Mouse (Mus musculus): Measurements from ENCODE around the gene Bpifb6.
A peak's percentile ranks its signal among the peaks of the same experiment; 100 is the strongest.

Gene Bpifb6

GRCm38 (mm10) chr2:153900088-153900487 lies at the start of gene Bpifb6:
Gene Bpifb6 (plus strand): TSS chr2:153900388.
- no peak for DNase-seq

GRCm38 (mm10) chr2:153851030-153851360 lies 49.2 kb upstream of the Bpifb6 start:
- DNase-seq, result peak; percentile 46

GRCm38 (mm10) chr2:153853544-153853943 lies 46.6 kb upstream of the Bpifb6 start:
- no peak for DNase-seq

GRCm38 (mm10) chr2:153859581-153859980 lies 40.6 kb upstream of the Bpifb6 start:
- no peak for DNase-seq

GRCm38 (mm10) chr2:153860315-153860714 lies 39.9 kb upstream of the Bpifb6 start:
- DNase-seq, result no peak

GRCm38 (mm10) chr2:153860715-153861114 lies 39.5 kb upstream of the Bpifb6 start:
- DNase-seq, result no peak

- no peak for DNase-seq
Measured at GRCm38 (mm10) chr2:153861960-153862359, 38.2 kb upstream of the Bpifb6 start.

GRCm38 (mm10) chr2:153870984-153871383 lies 29.2 kb upstream of the Bpifb6 start, which contains the start of gene Sun5:
Gene Sun5 (minus strand): TSS chr2:153871084.
- no peak for DNase-seq

- no peak for DNase-seq
Measured at GRCm38 (mm10) chr2:153874745-153875144, 25.4 kb upstream of the Bpifb6 start, which contains the start of gene Bpifb2. Gene Bpifb2 (plus strand): TSS chr2:153875045.

- no peak for DNase-seq
Measured at GRCm38 (mm10) chr2:153899111-153899510, 1.1 kb upstream of the Bpifb6 start.

GRCm38 (mm10) chr2:153902726-153903125 lies 2.5 kb downstream of the Bpifb6 start:
- DNase-seq, result no peak

- no peak for DNase-seq
Measured at GRCm38 (mm10) chr2:153906626-153907025, 6.4 kb downstream of the Bpifb6 start.

GRCm38 (mm10) chr2:153914151-153914550 lies 14.0 kb downstream of the Bpifb6 start:
- peak; percentile 43 for DNase-seq

- DNase-seq, result no peak
Measured at GRCm38 (mm10) chr2:153917930-153918329, 17.7 kb downstream of the Bpifb6 start, which contains the start of gene Bpifb3. Gene Bpifb3 (plus strand): TSS chr2:153918230.

GRCm38 (mm10) chr2:153921246-153921645 lies 21.1 kb downstream of the Bpifb6 start:
- peak; percentile 27 for DNase-seq

GRCm38 (mm10) chr2:153929871-153930413 lies 29.8 kb downstream of the Bpifb6 start:
- no peak for DNase-seq

- DNase-seq, result peak; percentile 31
Measured at GRCm38 (mm10) chr2:153931125-153931524, 30.9 kb downstream of the Bpifb6 start.

- DNase-seq, result no peak
Measured at GRCm38 (mm10) chr2:153933311-153933710, 33.1 kb downstream of the Bpifb6 start.

GRCm38 (mm10) chr2:153935348-153935747 lies 35.2 kb downstream of the Bpifb6 start:
- no peak for DNase-seq

- no peak for DNase-seq
Measured at GRCm38 (mm10) chr2:153937843-153938242, 37.7 kb downstream of the Bpifb6 start, which contains the start of gene Bpifb4. Gene Bpifb4 (plus strand): TSS chr2:153938212.

GRCm38 (mm10) chr2:153943537-153943936 lies 43.3 kb downstream of the Bpifb6 start:
- peak; percentile 42 for DNase-seq

GRCm38 (mm10) chr2:153944567-153944966 lies 44.4 kb downstream of the Bpifb6 start:
- no peak for DNase-seq

- peak; percentile 45 for DNase-seq
Measured at GRCm38 (mm10) chr2:153952897-153953296, 52.7 kb downstream of the Bpifb6 start.

GRCm38 (mm10) chr2:153953836-153954235 lies 53.6 kb downstream of the Bpifb6 start:
- no peak for DNase-seq

Measured in layer of hippocampus, adult 9-11 months (tissue).